Mouse (Mus musculus) spleen, adult 2 months (tissue): ENCODE data around the gene Gabpb2.

Experiments
- CTCF ChIP-seq: fragments of 200-500 bp; IDR thresholded peaks from 2 replicates; pipeline ENCODE4 v1.5.1; 2011; ENCODE audit warnings: mild to moderate bottlenecking, inconsistent platforms; ENCODE audit not compliant: insufficient read depth, insufficient read length, insufficient replicate concordance; ENCODE audit errors: extremely low read depth
- POLR2A ChIP-seq: fragments of 200-500 bp; IDR thresholded peaks from 2 replicates; pipeline ENCODE4 v1.6.1; 2011; ENCODE audit warnings: low read depth, low read length, inconsistent platforms

GRCm38 (mm10) chr3:95179890-95180289 is 37.8 kb downstream of the Gabpb2 start:
- TF ChIP-seq CTCF: no peak
- no peak for TF ChIP-seq POLR2A
